Mouse (Mus musculus): ENCODE measurements around the gene Hist2h3c2. TPM values are rescaled to one million over a fixed set of nuclear protein-coding genes. Genes with fewer than 3 reads are reported as not detected.
"Not testable (repeated sequence)": the region's sequence is repeated elsewhere in the genome, so short reads cannot be mapped to it uniquely, and the experiment has no call there.

The Hist2h3c2 gene
- total and polyA plus RNA-seq, 2 experiments from 2014 or later, result 1.6 to 441 TPM

- no peak for ATAC-seq
- Histone ChIP-seq H3K27ac (no peak overlapping the region), H3K9ac (replicated peaks; ENCODE audit: low read length) (no peak overlapping the region), H3K4me1 (ENCODE audit: insufficient read depth, low read length) (no peaks in the 10 kb centered on the region), H3K27me3 (ENCODE audit: insufficient read depth, low read length) (no peaks in the 10 kb centered on the region), H3K4me3 (ENCODE audit: low read length) (peak overlapping the region; percentile 28; the same call in 1 of the 2 replicates), H3K36me3 (ENCODE audit: insufficient read depth, low read length) (no peaks in the 10 kb centered on the region), H3K9me3 (ENCODE audit: low read length) (no peaks in the 10 kb centered on the region), H3K4me2 (ENCODE audit: low read depth, low read length) (peak overlapping the region; percentile 51)
- WGBS, result 51% methylated on average over 6 of the region's 6 CpGs
- DNase-seq (ENCODE audit: low spot score), result no peak
- TF ChIP-seq CTCF (IDR thresholded peaks at IDR 0.05; ENCODE audit: low read depth), result no peak
Measured at GRCm38 (mm10) chr3:96248141-96249033, 9.5 kb upstream of the Hist2h3c2 start.

GRCm38 (mm10) chr3:96247356-96248140 lies 8.6 kb upstream of the Hist2h3c2 start:
- no peaks in the 10 kb centered on the region for H3K36me3 ChIP-seq (ENCODE audit: insufficient read depth, low read length)
- no peak for DNase-seq (ENCODE audit: low spot score)
- H3K9ac ChIP-seq (replicated peaks; ENCODE audit: low read length), result peak overlapping the region; percentile 24; the same call in 1 of the 2 replicates
- H3K4me1 ChIP-seq (ENCODE audit: insufficient read depth, low read length), result no peaks in the 10 kb centered on the region
- H3K27ac ChIP-seq, result no peak overlapping the region
- H3K4me2 ChIP-seq (ENCODE audit: low read depth, low read length), result peak overlapping the region; percentile 51
- ATAC-seq, result no peak
- no peaks in the 10 kb centered on the region for H3K9me3 ChIP-seq (ENCODE audit: low read length)
- no peak for TF ChIP-seq CTCF (IDR thresholded peaks at IDR 0.05; ENCODE audit: low read depth)
- H3K27me3 ChIP-seq (ENCODE audit: insufficient read depth, low read length), result no peaks in the 10 kb centered on the region
- peak overlapping the region; percentile 28 for H3K4me3 ChIP-seq (ENCODE audit: low read length)
- WGBS, result 11% methylated on average over 11 of the region's 11 CpGs

GRCm38 (mm10) chr3:96246427-96246856 lies 7.5 kb upstream of the Hist2h3c2 start, which contains the start of gene Hist2h3c1:
TSS of gene Hist2h3c1 (plus strand) at chr3:96246685.
- H3K36me3 ChIP-seq (ENCODE audit: insufficient read depth, low read length); H3K27me3 ChIP-seq (ENCODE audit: insufficient read depth, low read length); DNase-seq (ENCODE audit: low spot score); H3K9me3 ChIP-seq (ENCODE audit: low read length); H3K4me1 ChIP-seq (ENCODE audit: insufficient read depth, low read length): not testable (repeated sequence)
- Histone ChIP-seq H3K4me3 (ENCODE audit: low read length) (peak within 1 kb of the TSS; percentile 28), H3K9ac (replicated peaks; ENCODE audit: low read length) (peak within 1 kb of the TSS; percentile 24; the same call in 1 of the 2 replicates), H3K4me2 (ENCODE audit: low read depth, low read length) (peak within 1 kb of the TSS; percentile 51), H3K27ac (peak within 1 kb of the TSS; percentile 68; the same call in 1 of the 2 replicates)
- no CpG with 5 or more reads among the region's 47 CpGs for WGBS
- ATAC-seq, result peak; percentile 93

GRCm38 (mm10) chr3:96246018-96246417 lies 7.1 kb upstream of the Hist2h3c2 start:
- not testable (repeated sequence) for H3K27me3 ChIP-seq (ENCODE audit: insufficient read depth, low read length); ATAC-seq; DNase-seq (ENCODE audit: low spot score); H3K4me1 ChIP-seq (ENCODE audit: insufficient read depth, low read length); H3K36me3 ChIP-seq (ENCODE audit: insufficient read depth, low read length); H3K9ac ChIP-seq (replicated peaks; ENCODE audit: low read length); H3K9me3 ChIP-seq (ENCODE audit: low read length)
- 0% methylated on average over 10 of the region's 21 CpGs for WGBS
- H3K4me2 ChIP-seq (ENCODE audit: low read depth, low read length), result 0 out of 2 replicates have a peak overlapping the region, but pooled peaks have one; percentile 30
- peak overlapping the region; percentile 27; the same call in 1 of the 2 replicates for H3K4me3 ChIP-seq (ENCODE audit: low read length)
- peak overlapping the region; percentile 68; the same call in 1 of the 2 replicates for H3K27ac ChIP-seq

GRCm38 (mm10) chr3:96245003-96245886 lies 6.3 kb upstream of the Hist2h3c2 start, which contains the start of gene Hist2h2aa1:
TSS of gene Hist2h2aa1 (plus strand) at chr3:96245497.
- Histone ChIP-seq H3K4me3 (ENCODE audit: low read length) (peak within 1 kb of the TSS; percentile 50), H3K4me2 (ENCODE audit: low read depth, low read length) (peak within 1 kb of the TSS; percentile 64), H3K9ac (replicated peaks; ENCODE audit: low read length) (peak within 1 kb of the TSS; percentile 67), H3K27ac (peak within 1 kb of the TSS; percentile 94)
- not testable (repeated sequence) for H3K4me1 ChIP-seq (ENCODE audit: insufficient read depth, low read length); H3K9me3 ChIP-seq (ENCODE audit: low read length); H3K27me3 ChIP-seq (ENCODE audit: insufficient read depth, low read length); H3K36me3 ChIP-seq (ENCODE audit: insufficient read depth, low read length)
- ATAC-seq (peak; percentile 93), DNase-seq (ENCODE audit: low spot score) (peak; percentile 66)
- under 1% methylated on average over 27 of the region's 88 CpGs for WGBS
